Mouse (Mus musculus) heart, embryonic 14.5 days (tissue): Measurements from ENCODE around the gene Gxylt1. TPM values are rescaled to one million over a fixed set of nuclear protein-coding genes. Genes with fewer than 3 reads are reported as not detected.

Experiments used
- ATAC-seq: fragments of 200-750 bp; cut with Nextera tagmentation; 2 replicates; pipeline ENCODE4 v1.8.0; 2017; ENCODE audit warnings: low read depth, moderate TSS enrichment; ENCODE audit not compliant: insufficient number of reproducible peaks, insufficient read depth, low FRiP score
- H3K27ac ChIP-seq, 2 experiments: fragments of 200-500 bp in 1 of 2; fragments of 300-500 bp in 1 of 2; sonication (generic) in 1 of 2; replicated peaks in 1 of 2; 2 replicates each; pipeline ENCODE4 v1.5.1; 2012 to 2014; ENCODE audit warnings: low read depth in 2 of 2, low read length in 2 of 2, control low read depth in 1 of 2, mild to moderate bottlenecking in 1 of 2, mixed read lengths in 1 of 2; ENCODE audit not compliant: control insufficient read depth in 1 of 2, insufficient read depth in 1 of 2
- H3K27me3 ChIP-seq: fragments of 300-500 bp; sonication (generic); 2 replicates; pipeline ENCODE4 v1.6.1; 2014; ENCODE audit warnings: mild to moderate bottlenecking, low read length, control low read depth; ENCODE audit not compliant: control insufficient read depth, insufficient read depth
- H3K36me3 ChIP-seq: fragments of 300-500 bp; sonication (generic); 2 replicates; pipeline ENCODE4 v1.6.1; 2014; ENCODE audit warnings: mild to moderate bottlenecking, control low read depth, low read length, mixed read lengths; ENCODE audit not compliant: control insufficient read depth, insufficient read depth
- H3K4me1 ChIP-seq, 2 experiments: fragments of 200-500 bp in 1 of 2; fragments of 300-500 bp in 1 of 2; sonication (generic) in 1 of 2; 2 replicates each; pipeline ENCODE4 v1.6.1; 2012 to 2014; ENCODE audit warnings: low read length in 2 of 2, control low read depth in 1 of 2, mixed read lengths in 1 of 2; ENCODE audit not compliant: control insufficient read depth in 2 of 2, insufficient read depth in 2 of 2
- H3K4me2 ChIP-seq: fragments of 300-500 bp; sonication (generic); 2 replicates; pipeline ENCODE4 v1.6.1; 2014; ENCODE audit warnings: mild to moderate bottlenecking, low read length
- H3K4me3 ChIP-seq, 2 experiments: fragments of 200-500 bp in 1 of 2; fragments of 300-500 bp in 1 of 2; sonication (generic) in 1 of 2; 2 replicates each; pipeline ENCODE4 v1.5.1; 2012 to 2014; ENCODE audit warnings: low read length in 2 of 2, mild to moderate bottlenecking in 2 of 2, control low read depth in 1 of 2, low read depth in 1 of 2, moderate library complexity in 1 of 2; ENCODE audit not compliant: control insufficient read depth in 1 of 2, insufficient read depth in 1 of 2
- H3K9ac ChIP-seq: fragments of 300-500 bp; sonication (generic); 2 replicates; pipeline ENCODE4 v1.6.1; 2014; ENCODE audit warnings: mild to moderate bottlenecking, low read length
- H3K9me3 ChIP-seq: fragments of 300-500 bp; sonication (generic); 2 replicates; pipeline ENCODE4 v1.6.1; 2016; ENCODE audit warnings: low read length, control low read depth; ENCODE audit not compliant: control insufficient read depth
- WGBS: fragments of 180-500 bp; shearing (Covaris S2); extraction: QIAGEN DNeasy Blood & Tissue Kit; methylation state at CpG from one replicate; pipeline ENCODE4 v1.1.7; 2014; 5-methylcytosine and 5-hydroxymethylcytosine counted together
- polyA plus RNA-seq: library from polyadenylated mRNA; unstranded; fragments of >200 nt; fragmentation: Nextera tagmentation; extraction: Ambion mirVana; gene quantifications from 2 replicates; pipeline ENCODE4 v1.2.1, GENCODE M21; 2014

The Gxylt1 gene
- polyA plus RNA-seq, 1 experiment from 2014 or later: 8.7 TPM

GRCm38 (mm10) chr15:93263566-93263965, 11.4 kb downstream of the Gxylt1 start:
- H3K9ac ChIP-seq: no peak overlapping the region
- no peaks in the 10 kb centered on the region for H3K9me3 ChIP-seq
- no peak for ATAC-seq
- no peak overlapping the region for H3K4me3 ChIP-seq
- peaks cover 23% of the 10 kb centered on the region for H3K36me3 ChIP-seq
- WGBS: 84% methylated on average over 7 of the region's 7 CpGs
- H3K4me1 ChIP-seq: no peaks in the 10 kb centered on the region
- no peak overlapping the region for H3K27ac ChIP-seq
- H3K4me2 ChIP-seq: no peak overlapping the region
- no peaks in the 10 kb centered on the region for H3K27me3 ChIP-seq

- peaks cover 30% of the 10 kb centered on the region for H3K36me3 ChIP-seq
- no peak overlapping the region for H3K27ac ChIP-seq
- WGBS: 65% methylated on average over 5 of the region's 5 CpGs
- no peaks in the 10 kb centered on the region for H3K4me1 ChIP-seq
- ATAC-seq: no peak
- H3K4me2 ChIP-seq: no peak overlapping the region
- H3K9ac ChIP-seq: no peak overlapping the region
- H3K4me3 ChIP-seq: no peak overlapping the region
- no peaks in the 10 kb centered on the region for H3K9me3 ChIP-seq
- H3K27me3 ChIP-seq: no peaks in the 10 kb centered on the region
These were observed 12.2 kb downstream of the Gxylt1 start for GRCm38 (mm10) chr15:93262818-93263217.

- Histone ChIP-seq H3K4me1 (no peaks in the 10 kb centered on the region), H3K4me2 (no peak overlapping the region), H3K27me3 (no peaks in the 10 kb centered on the region), H3K36me3 (peaks cover 35% of the 10 kb centered on the region), H3K4me3 (no peak overlapping the region), H3K9ac (no peak overlapping the region), H3K9me3 (no peaks in the 10 kb centered on the region), H3K27ac (no peak overlapping the region)
- 89% methylated on average over 5 of the region's 5 CpGs for WGBS
- ATAC-seq: no peak
These were observed 12.7 kb downstream of the Gxylt1 start for GRCm38 (mm10) chr15:93262274-93262673.

- Histone ChIP-seq H3K4me3 (no peak overlapping the region), H3K9me3 (no peaks in the 10 kb centered on the region), H3K27ac (no peak overlapping the region), H3K4me2 (no peak overlapping the region), H3K9ac (no peak overlapping the region), H3K4me1 (no peaks in the 10 kb centered on the region), H3K36me3 (peaks cover 50% of the 10 kb centered on the region), H3K27me3 (no peaks in the 10 kb centered on the region)
- no peak for ATAC-seq
- 87% methylated on average over 8 of the region's 8 CpGs for WGBS
These were observed 15.0 kb downstream of the Gxylt1 start for GRCm38 (mm10) chr15:93259933-93260332.

- Histone ChIP-seq H3K27ac (no peak overlapping the region), H3K9me3 (no peaks in the 10 kb centered on the region), H3K36me3 (peaks cover 61% of the 10 kb centered on the region), H3K4me2 (no peak overlapping the region), H3K4me3 (no peak overlapping the region), H3K4me1 (peaks cover 0 to 4% of the 10 kb centered on the region in 2 experiments; a peak in 2 of 4 replicates), H3K27me3 (no peaks in the 10 kb centered on the region), H3K9ac (no peak overlapping the region)
- ATAC-seq: no peak
- WGBS: 52% methylated on average over 10 of the region's 10 CpGs
These were observed 19.7 kb downstream of the Gxylt1 start for GRCm38 (mm10) chr15:93255295-93255694.

- Histone ChIP-seq H3K4me1 (peaks cover 0 to 4% of the 10 kb centered on the region in 2 experiments; a peak in 2 of 4 replicates), H3K36me3 (peaks cover 53% of the 10 kb centered on the region), H3K4me3 (no peak overlapping the region), H3K9ac (no peak overlapping the region), H3K27me3 (no peaks in the 10 kb centered on the region), H3K27ac (no peak overlapping the region), H3K4me2 (no peak overlapping the region), H3K9me3 (no peaks in the 10 kb centered on the region)
- no peak for ATAC-seq
- 56% methylated on average over 8 of the region's 8 CpGs for WGBS
These were observed 21.8 kb downstream of the Gxylt1 start for GRCm38 (mm10) chr15:93253172-93253571.

GRCm38 (mm10) chr15:93252396-93252795, 22.6 kb downstream of the Gxylt1 start:
- peaks cover 51% of the 10 kb centered on the region for H3K36me3 ChIP-seq
- H3K9me3 ChIP-seq: no peaks in the 10 kb centered on the region
- no peak for ATAC-seq
- no peaks in the 10 kb centered on the region for H3K27me3 ChIP-seq
- WGBS: 72% methylated on average over 6 of the region's 6 CpGs
- no peak overlapping the region for H3K4me2 ChIP-seq
- H3K4me1 ChIP-seq: peaks cover 0 to 4% of the 10 kb centered on the region in 2 experiments; a peak in 2 of 4 replicates
- H3K27ac ChIP-seq: no peak overlapping the region
- no peak overlapping the region for H3K9ac ChIP-seq
- no peak overlapping the region for H3K4me3 ChIP-seq

GRCm38 (mm10) chr15:93251553-93252250, 23.3 kb downstream of the Gxylt1 start:
- H3K4me1 ChIP-seq: peaks cover 0 to 4% of the 10 kb centered on the region in 2 experiments; a peak in 2 of 4 replicates
- 61% methylated on average over 13 of the region's 13 CpGs for WGBS
- H3K27ac ChIP-seq: peak overlapping the region in 1 of 2 experiments; percentile 22; a peak in 1 of 4 replicates
- H3K4me2 ChIP-seq: no peak overlapping the region
- peaks cover 51% of the 10 kb centered on the region for H3K36me3 ChIP-seq
- ATAC-seq: no peak
- no peak overlapping the region for H3K4me3 ChIP-seq
- no peaks in the 10 kb centered on the region for H3K9me3 ChIP-seq
- no peak overlapping the region for H3K9ac ChIP-seq
- H3K27me3 ChIP-seq: no peaks in the 10 kb centered on the region
